Mouse (Mus musculus) retina, postnatal 1 day (tissue): ENCODE data around the gene Dido1.
"Not testable (repeated sequence)": the region's sequence is repeated elsewhere in the genome, so short reads cannot be mapped to it uniquely, and the experiment has no call there.

Experiments used
- DNase-seq: peaks from one replicate; pipeline ENCODE4 v3.0.0-alpha.2; 2012

Dido1 gene

GRCm38 (mm10) chr2:180723865-180724264, 14.1 kb upstream of the Dido1 start:
- no peak for DNase-seq

DNA sequence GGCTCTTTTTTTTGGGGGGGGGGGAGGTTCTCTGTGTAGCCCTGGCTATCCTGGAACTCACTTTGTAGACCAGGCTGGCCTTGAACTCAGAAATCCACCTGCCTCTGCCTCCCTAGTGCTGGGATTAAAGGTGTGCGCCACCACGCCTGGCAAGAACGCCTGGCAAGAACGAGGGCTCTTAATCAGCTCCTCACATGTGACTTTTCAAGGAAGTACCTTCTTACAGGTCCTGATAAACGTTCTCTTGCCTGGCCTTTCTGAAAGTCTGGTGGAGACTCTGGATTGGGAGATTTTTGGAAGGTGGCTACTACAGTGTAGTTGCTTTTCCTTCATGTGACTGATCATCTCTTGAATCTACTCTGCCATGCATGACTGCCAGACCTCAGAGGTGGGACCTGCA, 12.9 kb upstream of the Dido1 start:
- not testable (repeated sequence) for DNase-seq

GRCm38 (mm10) chr2:180712037-180712689, 2.4 kb upstream of the Dido1 start:
- no peak for DNase-seq

GRCm38 (mm10) chr2:180711527-180711926, 1.7 kb upstream of the Dido1 start:
- no peak for DNase-seq

GRCm38 (mm10) chr2:180710276-180711155, 717 bp upstream of the Dido1 start:
- no peak for DNase-seq

GRCm38 (mm10) chr2:180709023-180709922, 526 bp downstream of the Dido1 start:
- DNase-seq = no peak

GRCm38 (mm10) chr2:180705975-180706374, 3.8 kb downstream of the Dido1 start:
- no peak for DNase-seq

GRCm38 (mm10) chr2:180705066-180705465, 4.7 kb downstream of the Dido1 start:
- DNase-seq = no peak

DNA sequence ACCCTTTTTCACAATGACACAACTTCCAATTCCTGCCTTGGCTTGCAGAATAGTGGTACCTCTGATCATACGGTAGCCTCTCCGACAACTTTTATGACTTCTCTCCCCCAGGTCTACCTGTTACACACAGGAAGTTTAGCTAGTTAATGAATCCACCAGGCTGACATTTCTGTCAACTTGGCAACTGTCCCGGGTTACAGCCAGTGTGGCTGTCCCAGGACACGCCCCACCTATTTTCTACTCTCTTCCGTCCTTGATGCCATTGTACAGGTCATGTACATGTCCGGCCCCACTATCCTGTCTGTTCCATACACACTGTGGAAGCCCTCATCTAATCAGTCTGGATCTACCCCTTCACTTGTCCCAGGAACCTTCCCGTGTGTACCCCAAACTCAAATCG, 5.2 kb downstream of the Dido1 start:
- no peak for DNase-seq

DNA sequence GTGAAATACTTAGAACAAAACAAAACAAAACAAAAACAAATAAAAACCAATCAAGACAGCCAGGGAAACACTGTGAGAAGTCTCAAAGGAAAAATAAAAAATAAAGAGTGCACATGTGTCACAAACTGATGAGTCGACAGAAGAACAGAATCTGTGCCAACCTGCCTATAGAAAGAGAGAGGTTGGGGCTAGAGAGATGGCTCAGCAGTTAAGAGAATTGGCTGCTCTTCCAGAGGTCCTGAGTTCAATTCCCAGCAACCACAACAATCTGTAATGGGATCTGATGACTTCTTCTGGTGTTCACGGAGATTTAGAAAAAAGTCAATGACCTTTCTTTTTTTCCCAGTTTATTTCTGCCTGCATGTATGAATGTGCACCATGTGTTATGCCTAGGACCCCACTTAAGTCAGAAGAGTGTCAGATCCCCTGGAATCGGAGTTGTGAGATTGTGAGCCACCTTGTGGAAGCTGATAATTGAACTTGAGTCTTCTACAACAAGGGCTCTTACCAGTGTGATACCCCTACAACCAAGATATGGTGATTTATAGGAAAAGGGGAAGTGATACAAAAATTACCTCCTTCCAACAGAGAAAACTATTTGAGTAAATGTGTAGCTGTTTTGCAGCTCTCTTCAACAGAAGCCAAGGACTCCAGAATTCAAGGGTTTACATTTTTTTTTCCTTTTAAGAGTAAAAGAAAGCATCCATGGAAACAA, 6.0 kb downstream of the Dido1 start:
- DNase-seq = no peak

DNA sequence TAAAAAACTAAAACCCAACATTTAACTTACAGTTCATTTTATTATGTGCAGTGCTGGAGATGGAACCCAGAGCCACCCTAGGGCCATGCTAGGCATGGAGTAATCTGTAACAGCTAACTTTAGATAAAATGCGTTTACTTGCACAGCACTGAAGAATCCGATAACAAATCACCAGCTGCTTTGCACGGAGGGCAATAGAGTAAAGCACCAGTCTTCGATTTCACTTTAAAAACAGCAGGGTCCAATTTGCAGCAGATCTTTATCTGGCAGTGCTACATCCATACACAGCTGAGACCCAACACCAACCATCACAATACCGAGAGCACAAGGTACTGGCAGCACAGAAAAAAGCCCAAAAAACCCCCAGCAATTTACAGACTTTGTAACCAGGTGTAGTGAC, 6.6 kb downstream of the Dido1 start:
- DNase-seq = no peak

- peak; percentile 8 for DNase-seq
These were observed 7.1 kb downstream of the Dido1 start for GRCm38 (mm10) chr2:180702701-180703149.

- DNase-seq = peak; percentile 96
These were observed 7.8 kb downstream of the Dido1 start for GRCm38 (mm10) chr2:180701767-180702621.

GRCm38 (mm10) chr2:180701053-180701766, 8.6 kb downstream of the Dido1 start:
- DNase-seq = peak; percentile 7

DNA sequence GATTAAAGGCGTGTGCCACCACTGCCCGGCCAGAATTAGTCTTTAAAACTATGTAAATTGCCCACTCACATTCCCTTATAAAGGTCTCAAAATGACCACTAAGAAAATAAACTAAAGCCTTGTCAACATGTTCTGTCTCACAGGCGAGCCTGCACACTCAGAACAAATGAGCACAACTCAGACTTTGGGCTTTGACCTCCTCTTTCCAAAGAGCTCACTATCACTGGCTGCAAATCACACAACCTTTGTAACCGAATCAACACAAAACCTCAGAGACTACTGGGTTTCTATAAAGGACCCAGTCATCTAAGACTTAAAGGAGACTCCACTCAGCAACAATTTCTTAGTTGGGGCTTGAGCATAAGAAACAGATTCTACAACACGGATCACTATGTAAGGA, 9.3 kb downstream of the Dido1 start:
- no peak for DNase-seq

GRCm38 (mm10) chr2:180695176-180695575, 14.6 kb downstream of the Dido1 start:
- DNase-seq = no peak

DNA sequence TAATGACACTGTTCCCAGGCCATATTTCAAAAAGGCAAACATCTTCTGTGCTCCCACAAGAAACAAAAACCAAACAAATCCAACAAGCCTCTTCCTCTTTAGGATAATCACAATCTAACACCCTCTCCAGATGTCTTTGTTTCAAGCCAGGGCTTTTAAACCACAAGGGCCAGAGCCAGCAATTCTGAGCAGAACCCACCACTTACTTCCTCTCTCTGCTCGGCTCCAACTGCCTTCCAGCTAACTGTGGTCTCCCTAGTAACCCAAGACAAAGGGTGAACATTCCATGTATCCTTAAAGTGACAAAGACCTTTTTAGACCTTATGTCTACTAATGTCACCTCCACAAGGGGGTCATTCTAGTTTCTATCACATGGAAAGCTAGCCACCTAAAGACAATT, 17.2 kb downstream of the Dido1 start:
- DNase-seq = peak; percentile 60

- no peak for DNase-seq
These were observed 20.0 kb downstream of the Dido1 start for GRCm38 (mm10) chr2:180689841-180690240.

- DNase-seq = no peak
These were observed 25.8 kb downstream of the Dido1 start for GRCm38 (mm10) chr2:180684031-180684430.

- no peak for DNase-seq
These were observed 26.3 kb downstream of the Dido1 start for GRCm38 (mm10) chr2:180683524-180683923.

DNA sequence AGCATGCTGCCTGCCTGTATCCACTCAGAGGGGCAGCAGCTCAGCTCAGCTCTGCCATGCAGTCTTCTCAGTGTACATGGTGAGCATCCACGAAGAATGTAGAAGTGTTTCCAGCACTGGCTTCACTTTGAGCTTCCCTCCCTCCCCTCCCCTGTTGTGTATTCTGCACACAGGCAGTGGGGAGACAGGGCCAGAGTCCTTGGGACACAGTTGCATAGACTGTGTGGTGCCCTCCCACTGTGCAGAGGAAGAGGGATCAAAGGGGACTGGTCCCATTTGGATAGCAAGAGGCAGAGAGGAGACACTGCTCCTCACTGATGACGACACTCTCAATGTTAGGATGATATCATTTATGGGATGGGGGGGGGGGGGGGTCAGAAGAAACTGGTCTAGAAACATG, 28.6 kb downstream of the Dido1 start:
- no peak for DNase-seq
